Mouse (Mus musculus): Measurements from ENCODE around the gene Mob4.

Gene Mob4

GRCm38 (mm10) chr1:55182392-55182791 lies 51.4 kb downstream of the Mob4 start:
- no peak for DNase-seq (ENCODE audit: low spot score)

GRCm38 (mm10) chr1:55185718-55186117 lies 54.7 kb downstream of the Mob4 start:
- DNase-seq (ENCODE audit: low spot score) = no peak

DNA sequence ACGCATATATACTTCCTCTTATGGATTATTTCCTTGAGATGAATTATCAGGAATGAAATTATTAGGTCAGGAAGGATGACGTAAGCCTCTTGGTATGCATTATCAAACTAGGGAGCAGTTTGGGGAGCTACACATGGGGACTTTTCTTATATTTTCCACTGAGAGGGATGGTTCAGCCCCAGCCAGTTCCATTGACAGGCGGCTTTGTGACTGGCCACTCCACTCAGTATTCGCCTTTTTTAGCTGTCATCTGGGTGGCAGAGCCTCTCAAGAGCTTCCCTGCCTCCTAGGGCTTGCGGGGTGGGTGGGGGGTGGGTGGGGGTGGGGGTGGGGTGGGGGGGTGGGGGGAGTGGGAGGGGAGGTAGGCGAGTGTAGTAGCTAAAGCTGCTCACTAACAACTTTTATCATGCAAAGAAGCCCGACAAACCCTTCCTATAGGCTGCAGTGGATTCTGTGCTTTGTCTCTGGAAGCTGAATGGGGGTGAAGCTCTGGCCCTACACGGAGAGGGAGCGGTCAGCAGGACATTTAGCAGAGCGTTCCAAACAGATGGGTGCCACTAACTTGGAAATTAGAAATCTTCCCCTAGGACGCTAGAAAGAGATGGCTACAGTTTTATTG lies 55.7 kb downstream of the Mob4 start:
- no peak for DNase-seq (ENCODE audit: low spot score)

GRCm38 (mm10) chr1:55192015-55192414 lies 61.0 kb downstream of the Mob4 start:
- no peak for DNase-seq (ENCODE audit: low spot score)

- no peak for DNase-seq (ENCODE audit: low spot score)
Measured at GRCm38 (mm10) chr1:55192824-55193223, 61.8 kb downstream of the Mob4 start.

GRCm38 (mm10) chr1:55193316-55193715 lies 62.3 kb downstream of the Mob4 start:
- DNase-seq (ENCODE audit: low spot score) = no peak

DNA sequence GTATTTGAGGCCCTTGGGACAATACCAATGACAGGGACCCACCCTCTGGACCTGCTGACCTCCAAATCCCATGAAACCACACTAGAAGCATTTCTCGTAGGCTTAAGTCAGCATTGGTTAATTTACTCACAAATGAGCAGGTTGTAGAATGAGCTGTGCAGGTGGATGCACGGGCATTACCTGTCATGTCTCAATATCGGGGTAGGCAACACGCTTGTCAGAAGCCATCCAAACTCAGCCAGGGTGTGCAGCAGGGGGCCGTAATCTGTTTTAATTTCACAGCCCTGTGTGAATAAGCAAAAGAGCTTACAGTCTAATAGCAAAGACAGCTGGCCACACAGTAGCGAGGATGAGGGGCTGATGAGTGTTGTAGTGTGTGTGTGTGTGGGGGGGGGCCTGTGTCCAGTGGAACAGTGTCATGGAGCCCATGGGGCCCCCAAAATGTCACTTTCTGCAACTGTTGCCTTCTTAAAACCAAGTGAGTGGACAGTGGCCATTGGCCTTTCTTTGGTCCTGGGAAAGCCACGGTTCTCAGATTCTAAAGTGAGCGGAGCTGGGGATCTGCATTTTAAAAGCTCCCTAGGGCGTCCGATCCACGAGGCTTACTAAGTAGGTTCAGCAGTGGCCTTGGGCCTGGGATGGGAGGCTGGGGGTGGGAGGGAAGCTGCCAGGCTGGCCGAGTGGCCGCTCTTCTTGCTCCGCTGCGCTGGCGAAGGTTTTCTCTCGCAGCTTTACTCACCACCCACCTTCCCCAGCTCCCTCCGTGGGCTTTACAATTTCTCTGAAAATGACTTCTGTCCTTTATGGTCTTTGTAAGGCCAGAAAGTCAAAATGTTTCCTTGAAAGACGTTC lies 63.3 kb downstream of the Mob4 start:
- no peak for DNase-seq (ENCODE audit: low spot score)

GRCm38 (mm10) chr1:55195021-55195420 lies 64.0 kb downstream of the Mob4 start:
- DNase-seq (ENCODE audit: low spot score) = no peak

GRCm38 (mm10) chr1:55196327-55197003 lies 65.4 kb downstream of the Mob4 start:
- no peak for DNase-seq (ENCODE audit: low spot score)

- DNase-seq (ENCODE audit: low spot score) = no peak
Measured at GRCm38 (mm10) chr1:55198719-55199118, 67.7 kb downstream of the Mob4 start.

DNA sequence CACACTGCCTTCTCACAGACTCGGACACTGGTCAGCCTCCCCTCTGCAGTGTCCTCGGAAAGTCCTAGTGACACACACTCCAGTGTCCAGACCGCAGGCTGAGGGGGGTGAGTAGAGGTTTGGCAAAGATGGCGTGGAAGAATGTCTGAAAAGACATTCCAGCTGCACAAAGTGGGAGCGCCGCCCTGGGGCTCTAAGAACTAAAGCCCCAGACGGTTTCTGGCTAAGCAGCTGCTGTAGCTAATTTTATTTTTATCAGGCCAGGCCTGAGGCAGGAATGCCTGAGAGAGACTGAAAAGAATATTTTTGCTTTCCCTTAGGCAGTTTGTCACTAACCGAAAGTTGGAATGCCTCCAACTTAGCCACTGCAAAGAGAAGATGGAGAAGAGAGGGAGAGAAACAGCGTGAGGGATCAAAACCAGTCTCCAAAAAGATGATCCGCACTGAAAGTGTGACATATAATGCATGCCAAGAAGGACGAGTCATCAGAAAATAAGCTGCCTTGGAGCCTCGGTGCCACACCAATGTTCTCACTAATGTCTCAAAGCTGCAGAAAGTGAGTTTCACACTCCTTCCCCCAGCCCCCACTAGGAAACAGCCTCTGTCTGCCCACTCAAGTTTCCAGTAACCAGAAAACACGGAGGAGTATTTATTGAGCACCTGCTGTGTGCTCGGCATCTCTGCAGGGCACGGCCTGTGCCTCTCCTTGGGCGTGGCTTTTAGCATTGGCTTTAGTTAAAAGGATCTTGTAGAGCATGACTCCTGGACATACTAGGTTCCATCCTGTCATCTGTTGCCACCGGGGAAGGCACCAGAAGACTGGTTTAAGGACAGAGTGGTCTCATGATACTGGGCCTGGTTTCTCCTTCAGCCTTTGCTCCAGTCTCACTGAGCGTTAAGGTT lies 71.1 kb downstream of the Mob4 start:
- DNase-seq (ENCODE audit: low spot score) = peak; percentile 28

Data from left cerebral cortex, adult 11 months (tissue).